In genomic region chr12:41484689-41485511, GRCm38 (mm10) we compare ENCODE assay signal across 8 mouse cellular contexts. TPM values are rescaled to one million over a fixed set of nuclear protein-coding genes. Genes with fewer than 3 reads are reported as not detected.
DNase-seq lines count a peak whose midpoint lies in the region; ATAC-seq and TF ChIP-seq lines count a peak whose summit lies in the region.

No protein-coding gene starts in this region.

- H3K27me3 ChIP-seq in embryonic facial prominence, embryonic 14.5 days (replicated peaks; ENCODE audit: control insufficient read depth, insufficient read depth, low read length): no peaks in the 10 kb centered on the region
- no peaks in the 10 kb centered on the region for H3K27me3 ChIP-seq in intestine, postnatal 0 days (replicated peaks; ENCODE audit: control insufficient read depth, insufficient read depth, low read length)
- H3K27me3 ChIP-seq in megakaryocyte, embryonic 14.5 days (replicated peaks): no peaks in the 10 kb centered on the region
- H3K27me3 ChIP-seq in small intestine, adult 2 months (ENCODE audit: control insufficient read depth, insufficient read depth, low read length): no peaks in the 10 kb centered on the region

- H3K9me3 ChIP-seq in embryonic facial prominence, embryonic 14.5 days (ENCODE audit: control insufficient read depth, low read length): no peaks in the 10 kb centered on the region
- no peaks in the 10 kb centered on the region for H3K9me3 ChIP-seq in intestine, postnatal 0 days (ENCODE audit: control insufficient read depth)
- no peaks in the 10 kb centered on the region for H3K9me3 ChIP-seq in megakaryocyte, embryonic 14.5 days

- no peak for DNase-seq in gastrocnemius, adult 2 months
- DNase-seq in gastrocnemius, adult 8-10 months (ENCODE audit: low spot score in 2 of 2): no peak
- DNase-seq in Muller cell, postnatal 12 days (ENCODE audit: inconsistent ontology term): peak; percentile 43
- DNase-seq in embryonic facial prominence, embryonic 14.5 days (ENCODE audit: low spot score): no peak

- no peaks in the 10 kb centered on the region for H3K36me3 ChIP-seq in embryonic facial prominence, embryonic 14.5 days (ENCODE audit: control insufficient read depth, insufficient read depth, low read length)
- H3K36me3 ChIP-seq in intestine, postnatal 0 days (ENCODE audit: control insufficient read depth, insufficient read depth): no peaks in the 10 kb centered on the region
- no peaks in the 10 kb centered on the region for H3K36me3 ChIP-seq in megakaryocyte, embryonic 14.5 days (replicated peaks; ENCODE audit: low read length)
- no peaks in the 10 kb centered on the region for H3K36me3 ChIP-seq in small intestine, adult 2 months (ENCODE audit: control insufficient read depth, insufficient read depth, low read length)

- peak overlapping the region; percentile 54 for H3K9ac ChIP-seq in embryonic facial prominence, embryonic 14.5 days (ENCODE audit: low read depth, low read length)
- no peak overlapping the region for H3K9ac ChIP-seq in intestine, postnatal 0 days (ENCODE audit: low read depth, low read length)

- 18% methylated on average over 16 of the region's 16 CpGs for WGBS in embryonic facial prominence, embryonic 14.5 days
- WGBS in intestine, postnatal 0 days: 37% methylated on average over 16 of the region's 16 CpGs
- WGBS in small intestine, adult 2 months: 42% methylated on average over 16 of the region's 16 CpGs

- TF ChIP-seq CTCF in gastrocnemius, adult 2 months (IDR thresholded peaks at IDR 0.05): no peak
- TF ChIP-seq CTCF in intestine, postnatal 0 days (IDR thresholded peaks at IDR 0.05; ENCODE audit: low read depth): no peak
- no peak for TF ChIP-seq CTCF in small intestine, adult 2 months (IDR thresholded peaks at IDR 0.05; ENCODE audit: extremely low read depth, insufficient read length, insufficient replicate concordance, low read depth, low read length)

- no peak for ATAC-seq in embryonic facial prominence, embryonic 14.5 days (ENCODE audit: low read depth)
- ATAC-seq in intestine, postnatal 0 days: no peak
- ATAC-seq in megakaryocyte-erythroid progenitor cell, adult 5-6 weeks (replicated peaks; ENCODE audit: low FRiP score, low TSS enrichment, poor library complexity, severe bottlenecking): no peak

- peak overlapping the region; percentile 69 for H3K4me3 ChIP-seq in gastrocnemius, adult 2 months
- H3K4me3 ChIP-seq in embryonic facial prominence, embryonic 14.5 days (ENCODE audit: low read depth, low read length): peak overlapping the region; percentile 37
- peak overlapping the region; percentile 29 for H3K4me3 ChIP-seq in intestine, postnatal 0 days (ENCODE audit: low read depth, low read length)
- H3K4me3 ChIP-seq in megakaryocyte, embryonic 14.5 days (replicated peaks): peak overlapping the region; percentile 91
- peak overlapping the region; percentile 33; the same call in 1 of the 2 replicates for H3K4me3 ChIP-seq in small intestine, adult 2 months (ENCODE audit: low read depth, low read length)

- H3K4me1 ChIP-seq in embryonic facial prominence, embryonic 14.5 days (ENCODE audit: control insufficient read depth, insufficient read depth, low read length): no peaks in the 10 kb centered on the region
- no peaks in the 10 kb centered on the region for H3K4me1 ChIP-seq in intestine, postnatal 0 days (replicated peaks; ENCODE audit: control insufficient read depth, insufficient read depth, low read length)
- peaks cover 39% of the 10 kb centered on the region for H3K4me1 ChIP-seq in megakaryocyte, embryonic 14.5 days
- H3K4me1 ChIP-seq in small intestine, adult 2 months (ENCODE audit: control insufficient read depth, insufficient read depth, insufficient read length, low read length): no peaks in the 10 kb centered on the region

- intact Hi-C loops in gastrocnemius, adult 2 months (cut with DNase I): loop anchor here (5.0 to 10.0 kb wide), 2 partner anchors 450 to 648 kb away; no protein-coding TSS in a partner anchor

- TF ChIP-seq POLR2A in small intestine, adult 2 months (IDR thresholded peaks at IDR 0.05; ENCODE audit: low read depth, low read length): no peak

- H3K27ac ChIP-seq in gastrocnemius, adult 2 months: no peak overlapping the region
- H3K27ac ChIP-seq in embryonic facial prominence, embryonic 14.5 days (replicated peaks; ENCODE audit: low read depth, low read length): no peak overlapping the region
- H3K27ac ChIP-seq in intestine, postnatal 0 days (ENCODE audit: low read depth, low read length): no peak overlapping the region
- no peak overlapping the region for H3K27ac ChIP-seq in small intestine, adult 2 months (ENCODE audit: insufficient read depth, low read depth, low read length)

- peak overlapping the region; percentile 60 for H3K4me2 ChIP-seq in embryonic facial prominence, embryonic 14.5 days (ENCODE audit: low read depth, low read length)
- H3K4me2 ChIP-seq in intestine, postnatal 0 days (replicated peaks; ENCODE audit: low read depth): peak overlapping the region; percentile 60

RNA-seq across cellular contexts. Expression of gene Lrrn3, which starts 1.3 kb away (rescaled TPM):
- under 1 TPM; 0.11 to 0.23 TPM for total RNA-seq in gastrocnemius, adult 2 months (2021)
- total RNA-seq in gastrocnemius, adult 8-10 months (2022): under 1 TPM; 0.22 to 0.29 (median 0.27) TPM
- polyA plus RNA-seq in embryonic facial prominence, embryonic 14.5 days (2014; fragmentation: Nextera tagmentation; extraction: Ambion mirVana): 11.3 and 14.5 TPM in 2 replicates
- polyA plus RNA-seq in intestine, postnatal 0 days (2015; fragmentation: Nextera tagmentation; extraction: Ambion mirVana): 1.3 and 1.9 TPM in 2 replicates
- 0.09 TPM in 1 of 2 replicates, not detected in the other for polyA plus RNA-seq in megakaryocyte, embryonic 14.5 days (2012; ENCODE audit: insufficient read depth, low replicate concordance)
- 0.03 and 0.04 TPM in 2 replicates for polyA plus RNA-seq in small intestine, adult 2 months (2012; rRNA removed)
- not detected in 2 replicates for total RNA-seq in megakaryocyte-erythroid progenitor cell, adult 5-6 weeks (2014; fragmentation: Nextera tagmentation)
- 0.42 TPM in 1 of 2 replicates, not detected in the other for total RNA-seq in megakaryocyte-erythroid progenitor cell, adult 5-6 weeks (2017)

Comparison
In these comparisons a context has a peak if more than half of its experiments do, and no peak if none do; other contexts are left out.
1. H3K4me3 ChIP-seq: peak in every context shown above with its lines; median percentile 91 in megakaryocyte, embryonic 14.5 days; 69 in gastrocnemius, adult 2 months; 37 in embryonic facial prominence, embryonic 14.5 days; 33 in small intestine, adult 2 months; 29 in intestine, postnatal 0 days.